Mouse (Mus musculus) limb, embryonic 11.5 days (tissue): ENCODE data around the gene Stx2. TPM values are rescaled to one million over a fixed set of nuclear protein-coding genes. Genes with fewer than 3 reads are reported as not detected.
A peak's percentile ranks its signal among the peaks of the same experiment; 100 is the strongest.

Experiments
- ATAC-seq: fragments of 200-750 bp; cut with Nextera tagmentation; 2 replicates; pipeline ENCODE4 v1.8.0; 2017; ENCODE audit warnings: low read depth; ENCODE audit not compliant: insufficient number of reproducible peaks, low FRiP score, low TSS enrichment
- DNase-seq: peaks from one replicate; pipeline ENCODE4 v3.0.0-alpha.2; 2015; ENCODE audit warnings: low spot score
- H3K27ac ChIP-seq: fragments of 300-500 bp; sonication (generic); replicated peaks from 2 replicates; pipeline ENCODE4 v1.5.1; 2014; ENCODE audit warnings: low read depth, mild to moderate bottlenecking, low read length
- H3K27me3 ChIP-seq: fragments of 300-500 bp; sonication (generic); 2 replicates; pipeline ENCODE4 v1.6.1; 2014; ENCODE audit warnings: mild to moderate bottlenecking, low read length, mixed read lengths; ENCODE audit not compliant: control insufficient read depth, insufficient read depth
- H3K36me3 ChIP-seq: fragments of 300-500 bp; sonication (generic); 2 replicates; pipeline ENCODE4 v1.6.1; 2014; ENCODE audit warnings: mild to moderate bottlenecking, low read length, moderate library complexity, mixed read lengths; ENCODE audit not compliant: control insufficient read depth, insufficient read depth
- H3K4me1 ChIP-seq: fragments of 300-500 bp; sonication (generic); 2 replicates; pipeline ENCODE4 v1.6.1; 2014; ENCODE audit warnings: low read length, mixed read lengths; ENCODE audit not compliant: control insufficient read depth, insufficient read depth
- H3K4me2 ChIP-seq: fragments of 300-500 bp; sonication (generic); 2 replicates; pipeline ENCODE4 v1.6.1; 2014; ENCODE audit warnings: low read depth, mild to moderate bottlenecking, moderate library complexity; ENCODE audit not compliant: severe bottlenecking
- H3K4me3 ChIP-seq: fragments of 300-500 bp; sonication (generic); 2 replicates; pipeline ENCODE4 v1.5.1; 2014; ENCODE audit warnings: low read depth, low read length
- H3K9ac ChIP-seq: fragments of 300-500 bp; sonication (generic); 2 replicates; pipeline ENCODE4 v1.6.1; 2014; ENCODE audit warnings: mild to moderate bottlenecking, low read length
- H3K9me3 ChIP-seq: fragments of 300-500 bp; sonication (generic); 2 replicates; pipeline ENCODE4 v1.6.1; 2016; ENCODE audit warnings: low read length; ENCODE audit not compliant: control insufficient read depth
- WGBS: fragments of 180-500 bp; shearing (Covaris S2); extraction: QIAGEN DNeasy Blood & Tissue Kit; methylation state at CpG from one replicate; pipeline ENCODE4 v1.1.7; 2014; 5-methylcytosine and 5-hydroxymethylcytosine counted together
- polyA plus RNA-seq: library from polyadenylated mRNA; unstranded; fragments of >200 nt; fragmentation: Nextera tagmentation; extraction: Ambion mirVana; gene quantifications from 2 replicates; pipeline ENCODE4 v1.2.1, GENCODE M21; 2014

Gene Stx2
- polyA plus RNA-seq, 1 experiment from 2014 or later, result 27.3 TPM

DNA sequence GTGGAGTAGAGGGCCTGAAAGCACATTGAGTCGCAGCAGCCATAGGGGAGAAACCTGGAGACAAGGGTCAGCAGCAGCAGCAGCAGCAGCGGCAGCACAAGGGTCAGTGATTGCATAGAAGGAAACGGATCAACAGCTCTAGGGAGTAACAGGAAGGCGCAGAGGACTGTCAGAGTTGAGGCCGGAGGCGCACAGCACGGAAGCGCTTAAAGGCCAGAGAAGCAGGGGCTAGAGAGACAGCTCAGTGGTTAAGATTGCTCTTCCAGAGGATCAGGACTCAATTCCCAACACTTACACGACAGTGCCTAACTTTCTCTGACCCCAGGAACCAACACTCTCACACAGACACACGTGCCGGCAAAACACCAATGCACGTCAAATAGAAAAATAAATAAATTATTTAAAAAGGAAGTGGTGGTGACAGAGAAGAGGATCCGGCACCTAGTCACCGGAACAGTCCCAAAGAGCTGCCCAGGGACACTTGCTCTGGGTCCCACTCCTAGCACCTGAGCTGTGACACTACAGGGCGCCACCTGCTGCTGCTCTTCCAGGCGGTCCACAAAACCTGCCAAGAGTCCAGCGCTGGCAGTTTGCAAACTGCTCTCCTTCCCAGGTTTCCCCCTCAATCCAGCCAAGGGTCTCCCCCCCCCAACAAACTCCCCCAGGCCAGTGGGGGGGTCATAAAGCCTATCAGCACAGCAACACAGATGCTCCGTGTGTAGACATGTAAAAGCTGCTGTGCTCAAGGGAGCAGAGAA lies 2.2 kb downstream of the Stx2 start:
- H3K27ac ChIP-seq, result no peak overlapping the region
- no peaks in the 10 kb centered on the region for H3K9me3 ChIP-seq
- peaks cover 8% of the 10 kb centered on the region; the same call in 1 of the 2 replicates for H3K4me1 ChIP-seq
- H3K4me3 ChIP-seq, result no peak overlapping the region
- no peak overlapping the region for H3K4me2 ChIP-seq
- no peak overlapping the region for H3K9ac ChIP-seq
- ATAC-seq (no peak), DNase-seq (no peak)
- H3K27me3 ChIP-seq, result no peaks in the 10 kb centered on the region
- peaks cover 5% of the 10 kb centered on the region; the same call in 1 of the 2 replicates for H3K36me3 ChIP-seq
- WGBS, result 79% methylated on average over 18 of the region's 18 CpGs

DNA sequence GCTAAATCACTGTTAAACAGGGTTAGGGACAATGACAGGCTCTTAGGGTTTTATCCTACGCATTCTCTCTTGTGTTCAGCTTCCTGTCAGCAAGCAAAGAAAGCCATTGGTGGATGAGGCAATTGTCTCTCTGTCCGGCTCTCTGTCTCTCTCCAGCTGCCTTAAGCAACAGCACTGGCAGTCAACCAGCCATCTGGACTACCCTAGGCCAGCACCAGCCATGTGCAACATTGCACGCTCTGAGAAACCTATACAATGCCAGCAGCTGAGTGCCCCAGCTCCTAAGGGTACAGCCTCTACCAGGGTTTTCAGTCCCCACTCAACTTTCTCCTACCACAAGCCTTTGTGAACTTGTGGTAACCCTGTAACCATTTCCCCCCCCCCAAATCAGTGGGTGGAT lies 3.0 kb downstream of the Stx2 start:
- DNase-seq (no peak), ATAC-seq (no peak)
- WGBS, result 88% methylated on average over 3 of the region's 3 CpGs
- Histone ChIP-seq H3K4me2 (no peak overlapping the region), H3K36me3 (peaks cover 5% of the 10 kb centered on the region; the same call in 1 of the 2 replicates), H3K27ac (no peak overlapping the region), H3K4me1 (peaks cover 8% of the 10 kb centered on the region; the same call in 1 of the 2 replicates), H3K4me3 (no peak overlapping the region), H3K27me3 (no peaks in the 10 kb centered on the region), H3K9me3 (no peaks in the 10 kb centered on the region), H3K9ac (no peak overlapping the region)

DNA sequence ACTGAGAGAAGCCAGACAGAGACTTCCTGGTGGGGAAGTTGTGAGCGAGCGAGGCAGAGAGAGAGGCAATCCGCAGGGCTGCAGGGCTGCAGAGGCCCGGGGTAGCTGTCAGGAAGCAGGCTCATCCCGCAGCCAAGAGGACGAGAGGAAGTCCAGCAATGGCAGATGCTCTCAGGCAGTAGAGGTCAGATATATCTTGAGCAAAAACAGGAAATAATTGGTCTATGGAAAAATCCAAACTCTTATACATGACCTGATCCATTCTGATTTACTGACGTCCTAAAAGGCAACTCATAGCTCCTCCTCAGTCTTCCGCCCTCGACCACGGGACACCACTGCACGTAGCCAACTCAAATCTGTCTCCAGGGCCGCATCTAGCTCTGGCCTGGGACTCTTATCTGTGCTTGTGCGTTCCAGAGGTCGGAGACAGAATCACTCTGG lies 5.8 kb downstream of the Stx2 start:
- Histone ChIP-seq H3K27me3 (no peaks in the 10 kb centered on the region), H3K4me2 (no peak overlapping the region), H3K9ac (no peak overlapping the region), H3K27ac (no peak overlapping the region), H3K4me1 (peaks cover 7% of the 10 kb centered on the region; the same call in 1 of the 2 replicates), H3K4me3 (no peak overlapping the region), H3K9me3 (no peaks in the 10 kb centered on the region), H3K36me3 (peaks cover 5% of the 10 kb centered on the region; the same call in 1 of the 2 replicates)
- no peak for DNase-seq
- no peak for ATAC-seq
- WGBS, result 58% methylated on average over 14 of the region's 14 CpGs

DNA sequence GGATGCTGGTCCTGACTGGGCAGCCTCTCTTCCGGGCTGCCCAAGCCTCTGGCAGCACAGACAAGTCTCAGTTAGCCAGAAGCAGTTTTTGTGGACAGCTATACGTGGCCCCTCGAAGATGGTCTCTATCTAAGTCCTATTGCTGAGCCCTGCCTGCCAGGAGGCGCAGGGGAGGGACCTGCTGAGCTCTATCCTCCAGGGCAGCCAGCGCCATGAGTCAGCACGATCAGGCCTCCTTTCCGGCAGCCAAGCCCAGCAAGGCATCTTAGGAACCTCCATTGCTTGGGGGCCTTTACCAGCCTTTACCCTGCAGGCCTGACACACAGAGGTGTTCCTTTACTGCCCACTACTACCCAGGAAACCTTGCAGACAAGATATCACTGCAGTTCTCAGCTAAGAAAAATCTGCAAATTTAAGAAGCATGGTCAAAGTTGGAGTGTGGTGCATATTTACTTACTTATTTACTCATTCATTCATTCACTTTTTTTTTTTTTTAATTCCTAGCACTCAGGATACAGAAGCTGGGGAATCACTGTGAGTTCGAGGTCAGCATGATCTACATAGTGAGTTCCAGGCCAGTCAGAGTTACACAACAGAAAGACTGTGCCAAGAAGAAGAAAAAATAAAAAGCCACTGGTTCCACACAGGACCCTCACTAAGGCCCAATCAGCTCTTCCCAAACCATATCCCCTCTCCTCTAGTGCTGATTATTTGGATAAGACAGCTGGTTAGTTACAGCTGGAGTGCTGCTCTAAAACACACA lies 7.5 kb downstream of the Stx2 start:
- no peaks in the 10 kb centered on the region for H3K9me3 ChIP-seq
- ATAC-seq, result no peak
- DNase-seq, result no peak
- no peak overlapping the region for H3K9ac ChIP-seq
- no peak overlapping the region for H3K4me2 ChIP-seq
- no peak overlapping the region for H3K4me3 ChIP-seq
- H3K27ac ChIP-seq, result no peak overlapping the region
- peaks cover 4% of the 10 kb centered on the region; the same call in 1 of the 2 replicates for H3K4me1 ChIP-seq
- H3K36me3 ChIP-seq, result peaks cover 5% of the 10 kb centered on the region; the same call in 1 of the 2 replicates
- H3K27me3 ChIP-seq, result no peaks in the 10 kb centered on the region
- 54% methylated on average over 8 of the region's 8 CpGs for WGBS

DNA sequence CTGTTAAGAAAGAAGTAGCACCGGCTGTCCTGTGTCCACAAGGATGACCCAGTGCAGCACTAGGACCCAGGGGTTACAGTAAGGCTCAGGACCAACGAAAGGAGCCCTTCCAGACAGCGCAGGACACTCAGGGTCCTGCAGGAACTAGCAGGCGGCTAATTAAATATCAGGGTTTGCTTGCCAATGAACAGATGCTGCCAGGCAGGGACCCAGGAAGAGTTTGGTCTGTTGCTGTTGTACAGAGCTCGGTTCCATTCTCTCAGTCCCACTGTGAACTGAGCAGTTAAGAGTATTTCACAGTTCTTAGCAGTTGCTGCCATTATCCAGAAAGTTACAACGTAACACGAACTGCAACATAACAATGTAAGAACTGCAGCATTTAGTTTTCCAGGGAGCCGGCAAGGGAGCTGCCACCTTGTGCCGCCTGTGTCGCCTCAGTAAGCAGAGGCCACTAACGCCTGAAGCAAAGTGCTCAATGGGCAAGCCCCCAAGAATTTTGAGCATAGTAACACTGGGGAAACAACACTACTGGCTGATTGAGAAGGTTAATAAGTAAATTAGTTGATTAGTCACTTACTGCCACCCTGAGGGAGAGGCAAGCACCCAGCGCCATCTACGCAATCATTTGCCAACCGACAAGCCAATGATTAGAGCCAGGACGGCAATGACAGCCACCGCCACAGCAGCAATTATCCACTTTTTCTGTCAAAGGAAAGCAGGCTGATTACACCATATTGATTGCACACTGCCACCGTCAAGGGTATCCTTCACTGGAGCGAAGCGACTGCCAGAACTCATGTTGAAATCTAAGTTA lies 21.0 kb downstream of the Stx2 start:
- Histone ChIP-seq H3K9me3 (no peaks in the 10 kb centered on the region), H3K4me1 (no peaks in the 10 kb centered on the region), H3K4me2 (no peak overlapping the region), H3K27me3 (no peaks in the 10 kb centered on the region), H3K4me3 (no peak overlapping the region), H3K27ac (no peak overlapping the region), H3K36me3 (peaks cover 4% of the 10 kb centered on the region; the same call in 1 of the 2 replicates), H3K9ac (no peak overlapping the region)
- DNase-seq (no peak), ATAC-seq (no peak)
- 82% methylated on average over 19 of the region's 19 CpGs for WGBS

DNA sequence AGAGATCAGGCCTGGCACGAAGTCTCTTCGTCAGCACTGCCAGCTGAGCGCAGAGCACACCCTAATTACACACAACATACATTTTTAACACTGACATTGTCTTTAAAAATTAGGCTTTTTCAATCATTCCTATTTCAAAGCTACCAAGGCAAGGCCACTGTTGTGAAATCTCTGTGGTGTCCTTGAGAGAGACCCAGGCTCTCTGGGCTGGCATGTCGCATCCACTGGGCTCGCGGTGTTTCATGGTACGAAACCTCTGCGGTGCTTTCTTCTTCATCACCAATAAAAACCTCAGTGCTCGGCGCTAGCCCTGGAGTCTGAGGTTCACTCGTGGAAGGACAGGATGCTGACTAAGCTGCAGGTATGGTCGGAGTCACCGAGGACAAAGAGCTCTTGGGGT lies 22.4 kb downstream of the Stx2 start:
- no peak overlapping the region for H3K27ac ChIP-seq
- H3K9ac ChIP-seq, result no peak overlapping the region
- no peak for ATAC-seq
- no peaks in the 10 kb centered on the region for H3K4me1 ChIP-seq
- no peaks in the 10 kb centered on the region for H3K9me3 ChIP-seq
- H3K4me2 ChIP-seq, result no peak overlapping the region
- peaks cover 2% of the 10 kb centered on the region; the same call in 1 of the 2 replicates for H3K36me3 ChIP-seq
- H3K4me3 ChIP-seq, result no peak overlapping the region
- no peak for DNase-seq
- H3K27me3 ChIP-seq, result no peaks in the 10 kb centered on the region
- 94% methylated on average over 13 of the region's 13 CpGs for WGBS

DNA sequence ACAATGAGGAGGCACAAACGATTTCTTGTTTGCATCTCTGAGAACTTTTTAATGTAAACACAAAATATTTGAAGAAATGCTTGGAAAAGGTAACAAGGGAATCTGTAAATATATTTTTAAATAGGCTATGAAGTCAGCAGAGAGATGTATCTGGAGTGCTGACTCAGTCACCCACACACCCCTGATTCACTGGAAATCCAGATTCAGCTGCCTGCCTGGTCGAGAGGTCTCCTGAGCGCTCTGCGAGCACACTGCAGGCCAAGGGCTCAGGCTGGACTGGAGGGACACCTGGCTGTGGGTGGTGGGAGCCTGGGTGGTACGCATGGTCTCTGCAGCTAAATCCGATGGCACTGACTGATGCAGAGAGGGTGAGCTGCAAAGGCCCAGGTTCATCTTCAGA lies 23.8 kb downstream of the Stx2 start:
- Histone ChIP-seq H3K9ac (no peak overlapping the region), H3K4me1 (no peaks in the 10 kb centered on the region), H3K4me2 (no peak overlapping the region), H3K9me3 (no peaks in the 10 kb centered on the region), H3K36me3 (peaks cover 2% of the 10 kb centered on the region; the same call in 1 of the 2 replicates), H3K27me3 (no peaks in the 10 kb centered on the region), H3K27ac (no peak overlapping the region), H3K4me3 (no peak overlapping the region)
- 91% methylated on average over 6 of the region's 6 CpGs for WGBS
- DNase-seq, result no peak
- no peak for ATAC-seq

DNA sequence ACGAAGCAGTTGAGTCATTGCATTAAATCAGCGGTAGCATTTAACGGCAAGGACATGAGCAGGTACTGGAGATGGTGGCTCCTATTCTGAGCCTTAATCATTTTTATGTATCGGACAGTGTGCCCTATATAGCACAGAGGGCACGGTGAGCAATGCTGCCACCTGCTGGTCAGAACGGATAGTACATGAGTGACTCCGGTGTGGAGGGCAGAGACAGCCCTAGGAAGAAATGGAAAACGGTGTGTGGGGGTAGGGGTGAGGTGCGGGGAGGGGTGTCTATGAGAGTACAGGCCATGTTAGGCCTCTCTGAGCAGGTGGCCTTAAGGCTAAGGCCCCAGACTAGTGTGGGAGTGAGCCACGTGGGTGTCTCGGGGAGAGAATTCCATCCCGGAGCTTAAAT lies 26.8 kb downstream of the Stx2 start:
- DNase-seq (peak; percentile 85), ATAC-seq (peak; percentile 73)
- H3K4me3 ChIP-seq, result no peak overlapping the region
- H3K4me1 ChIP-seq, result no peaks in the 10 kb centered on the region
- no peak overlapping the region for H3K27ac ChIP-seq
- no peaks in the 10 kb centered on the region for H3K9me3 ChIP-seq
- 27% methylated on average over 12 of the region's 12 CpGs for WGBS
- H3K9ac ChIP-seq, result no peak overlapping the region
- no peaks in the 10 kb centered on the region for H3K27me3 ChIP-seq
- H3K36me3 ChIP-seq, result peaks cover 2% of the 10 kb centered on the region; the same call in 1 of the 2 replicates
- H3K4me2 ChIP-seq, result no peak overlapping the region
